Mouse (Mus musculus) E14TG2a.4 (cell line): ENCODE results near the gene Wbp11.

Experiments used
- CTCF ChIP-seq: conservative IDR thresholded peaks from 2 replicates; pipeline ENCODE4 v1.5.1; 2014; ENCODE audit warnings: low read length
- NANOG ChIP-seq: IDR thresholded peaks from 2 replicates; pipeline ENCODE4 v1.6.1; 2014; ENCODE audit warnings: borderline replicate concordance, low read length, mixed read lengths

- TF ChIP-seq CTCF: no peak
- TF ChIP-seq NANOG: no peak
These were observed 29.3 kb upstream of the Wbp11 start, which contains the start of gene Art4 for GRCm38 (mm10) chr6:136857186-136857872.
